Mouse (Mus musculus) frontal cortex, postnatal 10 days (tissue): Measurements from ENCODE around the gene Hjurp.
A peak's percentile ranks its signal among the peaks of the same experiment; 100 is the strongest.
"Not testable (repeated sequence)": the region's sequence is repeated elsewhere in the genome, so short reads cannot be mapped to it uniquely, and the experiment has no call there.

Experiments used
- DNase-seq, 2 experiments: peaks; one replicate each; pipeline ENCODE4 v3.0.0; 2022; ENCODE audit warnings: low spot score in 2 of 2, mixed read lengths in 1 of 2

Hjurp gene

GRCm38 (mm10) chr1:88238771-88239170 lies 38.7 kb downstream of the Hjurp start:
- DNase-seq = no peak

GRCm38 (mm10) chr1:88237311-88237710 lies 40.1 kb downstream of the Hjurp start:
- no peak for DNase-seq

GRCm38 (mm10) chr1:88235894-88236415 lies 41.5 kb downstream of the Hjurp start:
- no peak for DNase-seq

DNA sequence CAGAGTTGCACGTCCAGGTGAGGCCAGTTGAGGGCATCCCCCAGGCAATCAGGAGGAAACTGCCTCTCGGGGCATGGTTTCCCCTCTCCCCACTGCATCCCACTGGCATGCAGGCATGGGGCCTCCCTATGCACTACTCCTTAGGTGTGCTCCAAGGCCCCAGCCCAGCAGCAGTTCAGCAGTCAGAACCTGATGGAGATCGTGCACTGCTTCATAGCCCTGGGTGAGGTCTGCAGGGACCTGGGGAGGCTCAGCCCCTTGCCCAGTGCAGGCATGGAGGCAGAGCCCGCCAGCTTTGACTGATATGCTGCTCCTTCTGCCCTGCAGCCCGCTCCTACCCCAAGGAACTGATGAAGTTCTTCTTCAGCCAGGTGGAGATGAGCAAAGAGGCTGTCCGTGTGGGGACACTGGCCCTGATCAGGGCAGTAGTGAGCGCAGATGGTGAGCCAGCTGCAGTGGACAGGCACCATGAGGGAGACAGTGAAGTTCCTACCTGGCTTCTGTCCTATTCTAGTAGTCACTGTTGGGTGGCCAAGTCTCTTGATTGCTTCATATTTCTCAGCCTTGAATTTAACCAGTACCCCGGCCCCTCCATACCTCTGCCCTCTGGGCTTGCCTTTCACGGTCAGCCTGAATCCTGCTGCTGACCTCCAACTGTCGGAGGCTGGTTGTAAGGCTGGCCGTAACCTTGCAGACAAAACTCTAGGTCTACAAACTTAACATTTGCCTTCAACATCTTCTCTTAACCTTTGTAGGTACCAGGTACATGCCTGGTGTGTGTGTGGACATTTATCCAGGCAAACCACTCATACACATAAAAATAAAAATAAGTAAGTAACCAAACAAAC lies 42.2 kb downstream of the Hjurp start:
- DNase-seq = no peak

- DNase-seq = no peak
Measured at GRCm38 (mm10) chr1:88234646-88235045, 42.8 kb downstream of the Hjurp start.

- no peak for DNase-seq
Measured at GRCm38 (mm10) chr1:88234248-88234610, 43.2 kb downstream of the Hjurp start.

GRCm38 (mm10) chr1:88233421-88234247 lies 43.8 kb downstream of the Hjurp start:
- no peak for DNase-seq

- DNase-seq = no peak
Measured at GRCm38 (mm10) chr1:88232664-88233380, 44.6 kb downstream of the Hjurp start.

GRCm38 (mm10) chr1:88231803-88232499 lies 45.5 kb downstream of the Hjurp start:
- DNase-seq = no peak

GRCm38 (mm10) chr1:88230981-88231802 lies 46.2 kb downstream of the Hjurp start:
- no peak for DNase-seq

DNA sequence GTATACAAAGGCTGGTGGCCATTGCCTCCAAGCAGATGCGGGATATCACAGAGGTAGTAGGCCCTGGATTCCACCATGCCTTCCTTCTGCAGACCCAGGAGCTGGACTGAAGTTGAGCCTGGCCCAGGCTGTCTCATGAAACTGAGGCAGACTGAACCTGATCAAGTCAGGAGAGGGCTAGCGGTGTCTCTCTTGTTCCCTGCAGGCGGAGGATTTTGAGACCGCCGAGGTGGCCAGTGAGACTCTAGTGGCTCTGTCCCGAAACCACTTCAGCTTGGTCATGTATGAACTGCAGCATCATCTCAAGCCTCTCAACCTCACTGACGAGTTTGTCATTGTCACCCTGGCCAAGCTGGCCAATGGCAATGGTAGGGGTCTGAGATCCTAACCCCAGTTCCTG lies 47.0 kb downstream of the Hjurp start:
- DNase-seq = no peak

- no peak for DNase-seq
Measured at GRCm38 (mm10) chr1:88229986-88230385, 47.4 kb downstream of the Hjurp start.

DNA sequence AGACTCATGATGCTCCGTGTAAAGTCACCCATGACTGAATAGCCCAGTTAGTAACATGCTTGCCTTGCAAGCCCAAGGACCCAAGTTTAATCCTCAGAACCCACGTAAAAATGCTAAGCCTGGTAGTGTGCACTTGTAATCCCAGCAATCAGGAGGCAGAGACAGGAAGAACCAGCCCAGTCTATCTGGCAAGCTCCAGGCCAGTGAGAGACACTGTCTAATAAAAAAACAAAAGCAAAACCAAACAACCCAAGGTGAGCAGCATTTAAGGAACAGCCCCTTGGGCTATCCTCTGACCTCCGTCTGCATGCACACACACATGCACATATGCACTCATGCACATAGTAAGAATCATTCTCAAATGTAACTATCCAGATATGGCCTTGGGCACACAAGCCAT lies 47.9 kb downstream of the Hjurp start:
- no peak for DNase-seq

- peak in 1 of 2 experiments; percentile 7 for DNase-seq
Measured at GRCm38 (mm10) chr1:88228121-88228520, 49.3 kb downstream of the Hjurp start.

GRCm38 (mm10) chr1:88227482-88227881 lies 50.0 kb downstream of the Hjurp start:
- no peak for DNase-seq

- peak in 1 of 2 experiments; percentile 19 for DNase-seq
Measured at GRCm38 (mm10) chr1:88226670-88227379, 50.6 kb downstream of the Hjurp start, which contains the start of gene Mroh2a. TSS of gene Mroh2a (plus strand) at chr1:88226986.

DNA sequence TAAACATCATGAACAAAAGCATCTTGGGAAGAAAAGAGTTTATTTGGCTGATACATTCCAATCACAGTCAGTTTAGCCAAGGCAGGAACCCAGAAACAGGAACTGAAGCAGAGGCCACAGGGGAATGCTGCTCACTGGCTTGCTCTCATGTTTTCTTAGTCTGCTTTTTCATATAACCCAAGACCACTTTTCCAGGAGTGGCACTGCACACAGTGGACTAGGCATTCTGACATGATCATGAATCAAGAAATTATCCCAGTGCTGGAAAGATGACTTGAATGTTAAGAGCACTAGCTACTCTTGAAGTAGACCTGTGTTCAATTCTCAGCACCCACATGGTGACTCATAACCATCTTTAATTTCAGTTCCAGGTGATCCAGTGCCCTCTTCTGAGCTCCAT lies 51.7 kb downstream of the Hjurp start:
- no peak for DNase-seq

DNA sequence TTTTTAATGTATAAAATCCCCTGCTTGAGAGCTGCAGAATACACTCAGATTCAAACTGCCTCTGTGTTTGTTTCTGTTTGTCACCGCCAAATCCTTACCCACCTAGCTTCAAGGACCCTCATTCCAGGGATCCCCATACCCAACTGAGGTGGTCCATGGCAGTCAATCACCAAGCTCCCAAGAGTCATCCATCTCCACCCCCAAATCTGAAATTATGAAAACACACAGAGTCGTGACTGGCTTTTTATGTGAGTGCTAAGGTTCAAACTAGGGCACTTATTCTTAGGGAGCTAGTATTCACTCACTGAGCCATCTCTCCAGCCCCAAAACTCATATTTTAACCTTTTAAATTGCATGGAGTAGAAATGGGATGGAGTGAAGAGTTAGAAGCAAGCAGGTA lies 52.1 kb downstream of the Hjurp start:
- not testable (repeated sequence) for DNase-seq

DNA sequence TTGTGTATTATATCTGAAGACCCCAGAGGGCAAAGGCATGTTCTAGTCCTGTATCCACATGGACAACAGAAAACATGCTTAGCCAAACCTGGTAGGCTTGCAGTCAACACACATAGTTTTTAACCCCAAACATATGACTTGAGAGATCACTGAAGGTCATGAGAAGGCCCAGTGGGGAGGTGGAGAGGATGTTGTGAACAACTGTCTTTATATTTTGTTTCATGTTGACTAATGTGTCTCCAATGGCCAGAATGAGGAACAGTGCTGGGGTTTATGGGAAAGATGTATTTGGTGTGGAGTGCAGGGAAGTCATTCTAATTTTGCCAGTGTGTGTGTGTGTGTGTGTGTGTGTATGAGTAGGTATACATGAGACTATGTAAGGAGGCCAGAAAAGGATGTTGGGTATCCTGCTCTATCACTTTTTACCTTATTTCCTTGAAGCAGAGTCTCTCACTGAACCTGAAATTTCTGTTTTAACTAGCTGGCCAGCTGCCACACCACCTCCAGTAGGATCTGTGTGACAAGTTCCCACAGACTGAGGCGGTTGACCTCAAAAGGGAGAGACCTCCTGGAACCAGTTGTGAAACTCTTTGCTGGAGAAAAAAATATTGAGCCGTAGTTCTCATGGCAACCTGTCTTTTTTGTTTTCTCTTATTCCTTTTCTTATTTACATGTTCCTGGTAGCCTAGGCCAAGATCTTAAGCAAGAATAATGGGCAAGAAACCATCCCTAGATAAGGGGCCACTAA lies 53.2 kb downstream of the Hjurp start:
- DNase-seq = no peak
